Mouse (Mus musculus): ENCODE measurements at regions not wholly inside any gene's neighbourhood (a gene's known extent, or its start where the extent isn't known, plus 50 kb on each side); places are given as distances from the start of the nearest gene placed in this dataset.

GRCm38 (mm10) chr7:72528873-72529272 lies 222.5 kb upstream of the Mctp2 start:
- TF ChIP-seq CTCF (IDR thresholded peaks at IDR 0.05; ENCODE audit: low read depth, low read length) (peak; percentile 58), POLR2A (IDR thresholded peaks at IDR 0.05; ENCODE audit: extremely low read depth, insufficient read depth, low read length) (no peak)
